Mouse (Mus musculus) gastrocnemius, adult 8-10 months (tissue): ENCODE results near the gene Iqce. TPM values are rescaled to one million over a fixed set of nuclear protein-coding genes. Genes with fewer than 3 reads are reported as not detected.
"Not testable (repeated sequence)": the region's sequence is repeated elsewhere in the genome, so short reads cannot be mapped to it uniquely, and the experiment has no call there.

Source experiments
- DNase-seq, 2 experiments: peaks; one replicate each; pipeline ENCODE4 v3.0.0; 2022; ENCODE audit warnings: low spot score in 2 of 2
- total RNA-seq, 4 experiments: library from RNA; stranded (reverse); gene quantifications; 2 replicates each; pipeline ENCODE4 v1.2.4; 2022

Iqce gene
- total RNA-seq, 4 experiments from 2014 or later = 1.0 to 2.9 (median 1.4) TPM

- DNase-seq = peak; percentile 100
These were observed 2.4 kb upstream of the Iqce start, which contains the start of gene Brat1 for GRCm38 (mm10) chr5:140704378-140705251. Gene Brat1 (plus strand): TSS chr5:140705011.

GRCm38 (mm10) chr5:140703480-140704377 lies 1.6 kb upstream of the Iqce start:
- DNase-seq = peak in 1 of 2 experiments; percentile 8

- DNase-seq = no peak
These were observed 519 bp upstream of the Iqce start for GRCm38 (mm10) chr5:140702618-140703175.

GRCm38 (mm10) chr5:140701661-140702060 lies 517 bp downstream of the Iqce start:
- DNase-seq = no peak

- no peak for DNase-seq
These were observed 2.4 kb downstream of the Iqce start for GRCm38 (mm10) chr5:140699776-140700175.

- no peak for DNase-seq
These were observed 6.2 kb downstream of the Iqce start for GRCm38 (mm10) chr5:140695987-140696386.

GRCm38 (mm10) chr5:140688434-140688833 lies 13.7 kb downstream of the Iqce start:
- no peak for DNase-seq

- DNase-seq = no peak
These were observed 17.6 kb downstream of the Iqce start for GRCm38 (mm10) chr5:140684343-140685148.

- no peak for DNase-seq
These were observed 20.1 kb downstream of the Iqce start for GRCm38 (mm10) chr5:140682113-140682512.

- no peak for DNase-seq
These were observed 21.2 kb downstream of the Iqce start for GRCm38 (mm10) chr5:140680950-140681349.

- no peak for DNase-seq
These were observed 22.1 kb downstream of the Iqce start for GRCm38 (mm10) chr5:140680051-140680450.

GRCm38 (mm10) chr5:140677137-140677536 lies 25.0 kb downstream of the Iqce start:
- DNase-seq = no peak

GRCm38 (mm10) chr5:140675640-140676039 lies 26.5 kb downstream of the Iqce start:
- DNase-seq = no peak

- no peak for DNase-seq
These were observed 27.1 kb downstream of the Iqce start for GRCm38 (mm10) chr5:140675079-140675478.

GRCm38 (mm10) chr5:140674036-140674435 lies 28.1 kb downstream of the Iqce start:
- DNase-seq = no peak

- not testable (repeated sequence) for DNase-seq
These were observed 29.6 kb downstream of the Iqce start for GRCm38 (mm10) chr5:140672603-140673002.

GRCm38 (mm10) chr5:140672115-140672514 lies 30.1 kb downstream of the Iqce start:
- DNase-seq = no peak

GRCm38 (mm10) chr5:140663621-140664180 lies 38.5 kb downstream of the Iqce start:
- peak; percentile 43 to 46 for DNase-seq

GRCm38 (mm10) chr5:140662741-140663592 lies 39.2 kb downstream of the Iqce start:
- DNase-seq = no peak
